Mouse (Mus musculus) left cerebral cortex, adult 18-20 months (tissue): ENCODE results near the gene D130040H23Rik. TPM values are rescaled to one million over a fixed set of nuclear protein-coding genes. Genes with fewer than 3 reads are reported as not detected.
A peak's percentile ranks its signal among the peaks of the same experiment; 100 is the strongest.
"Not testable (repeated sequence)": the region's sequence is repeated elsewhere in the genome, so short reads cannot be mapped to it uniquely, and the experiment has no call there.

ENCODE experiments used
- DNase-seq, 2 experiments: peaks; one replicate each; pipeline ENCODE4 v3.0.0; 2021 to 2022; ENCODE audit warnings: low spot score in 2 of 2, mixed read lengths in 1 of 2
- long read RNA-seq, 2 experiments: library from polyadenylated mRNA; stranded (forward); transcript quantifications; one replicate each; pipeline ENCODE4 v2.0.0; 2021
- total RNA-seq, 2 experiments: library from RNA; stranded (reverse); gene quantifications; 2 replicates each; pipeline ENCODE4 v1.2.3; 2021

Gene D130040H23Rik
- total RNA-seq = 10 to 100 TPM; 19.4 to 24.1 TPM
- long read RNA-seq, experiment 1, partial matches to known transcripts = 0 of 3 reads
- long read RNA-seq, experiment 1, other reads (novel, unspliced or antisense) = 3 of 3 reads
- long read RNA-seq, experiment 2 = 0 reads

DNA sequence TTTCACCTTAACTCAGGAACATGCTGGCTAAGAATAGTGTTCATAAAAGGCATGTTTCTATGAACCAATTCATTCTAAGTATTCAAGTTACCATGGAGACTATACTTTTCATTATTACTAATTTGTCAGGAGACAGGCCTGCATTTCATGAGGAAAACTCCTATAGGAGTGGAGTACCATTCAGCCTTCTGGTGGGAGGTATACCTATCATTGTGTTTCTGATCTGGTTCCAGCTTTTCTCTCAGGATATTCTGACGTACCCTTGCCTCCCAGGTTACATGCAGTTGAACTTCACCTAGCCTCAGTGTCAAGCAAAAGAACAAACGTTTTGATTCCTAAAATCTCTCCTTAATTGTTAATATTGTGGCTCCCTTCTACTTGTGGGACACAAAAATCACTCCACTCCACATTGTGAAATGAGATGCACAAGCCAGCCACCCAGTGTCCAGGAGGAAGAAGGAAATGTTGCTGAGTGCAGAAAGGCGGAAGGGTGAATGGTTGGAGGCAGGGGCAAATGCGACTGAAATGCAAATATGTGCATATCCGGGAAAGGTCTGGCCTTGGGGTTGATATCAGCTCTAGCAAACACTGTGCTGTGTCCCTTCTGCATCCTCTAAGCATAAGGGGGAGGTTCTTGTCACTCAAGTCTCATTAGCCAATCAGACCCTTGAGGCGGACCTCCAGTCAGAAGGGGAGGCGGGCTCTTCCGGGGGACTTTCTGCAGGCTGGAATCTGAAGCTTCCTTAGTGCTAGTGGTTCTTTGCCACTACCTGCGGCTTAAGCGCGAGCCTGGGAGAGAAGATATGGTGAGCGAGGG lies at the start of gene D130040H23Rik:
D130040H23Rik (plus strand) TSS at position 695 of the 817 bp plus-strand sequence.
- DNase-seq = peak; percentile 75 to 77

DNA sequence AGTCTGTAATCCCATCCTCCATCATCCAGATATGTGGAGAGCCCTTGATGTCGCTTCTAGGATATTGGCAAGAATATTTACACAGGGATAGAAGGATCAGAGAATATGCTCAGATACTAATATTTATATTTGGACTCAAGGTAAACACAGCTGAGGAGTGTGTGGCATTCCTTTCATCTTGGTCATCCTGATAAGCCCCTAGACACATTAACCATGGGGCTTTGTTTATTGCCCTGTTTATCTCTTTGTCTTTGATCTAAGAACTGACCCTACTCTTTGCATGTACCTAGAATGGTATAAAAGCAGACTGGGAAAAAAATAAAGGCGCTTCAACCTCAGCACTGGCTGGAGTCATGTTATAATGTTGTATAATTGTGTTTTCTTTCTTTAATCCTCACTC lies 28.3 kb upstream of the D130040H23Rik start:
- no peak for DNase-seq

- peak in 1 of 2 experiments; percentile 16 for DNase-seq
These were observed 2.4 kb upstream of the D130040H23Rik start for GRCm38 (mm10) chr8:69268525-69268924.

DNA sequence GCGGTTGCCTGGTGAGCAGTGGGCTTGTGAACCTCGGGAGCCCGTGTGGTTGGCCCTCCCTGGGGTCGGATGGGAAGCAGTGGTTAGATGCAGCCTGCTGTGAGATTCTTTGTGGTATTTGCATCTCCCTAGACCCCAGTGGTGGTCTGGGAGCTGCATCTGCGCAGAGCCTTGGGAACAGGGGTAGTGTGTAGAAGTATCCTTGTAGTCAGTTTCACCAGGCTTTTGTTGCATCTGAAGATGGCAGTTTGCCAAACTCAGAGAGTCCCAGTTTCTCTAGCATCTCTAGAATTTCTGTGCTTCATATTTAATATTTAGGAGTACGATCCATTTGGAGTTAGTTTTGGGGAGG lies 299 bp downstream of the D130040H23Rik start:
- no peak for DNase-seq

- no peak for DNase-seq
These were observed 1.6 kb downstream of the D130040H23Rik start for GRCm38 (mm10) chr8:69272435-69272834.

DNA sequence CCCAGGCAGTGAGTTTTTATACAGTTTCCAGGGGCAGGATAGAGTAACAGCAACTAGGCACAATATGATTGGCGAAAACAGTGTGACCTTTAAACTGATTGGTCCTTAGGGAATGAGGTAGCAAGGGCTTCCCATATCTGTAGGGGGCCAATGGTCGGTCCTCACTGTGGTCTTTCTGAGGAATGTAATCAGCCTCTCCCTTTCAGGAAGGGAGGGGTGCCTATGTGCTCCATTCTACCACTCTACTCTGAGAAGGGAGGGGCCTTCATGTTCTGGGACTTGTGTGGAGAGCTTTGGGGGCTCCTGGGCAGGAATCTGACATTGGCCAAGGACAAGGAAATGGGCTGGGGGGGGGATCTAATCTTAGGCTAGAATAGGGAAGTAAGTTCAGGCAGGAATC lies 53.9 kb downstream of the D130040H23Rik start:
- no peak for DNase-seq

DNA sequence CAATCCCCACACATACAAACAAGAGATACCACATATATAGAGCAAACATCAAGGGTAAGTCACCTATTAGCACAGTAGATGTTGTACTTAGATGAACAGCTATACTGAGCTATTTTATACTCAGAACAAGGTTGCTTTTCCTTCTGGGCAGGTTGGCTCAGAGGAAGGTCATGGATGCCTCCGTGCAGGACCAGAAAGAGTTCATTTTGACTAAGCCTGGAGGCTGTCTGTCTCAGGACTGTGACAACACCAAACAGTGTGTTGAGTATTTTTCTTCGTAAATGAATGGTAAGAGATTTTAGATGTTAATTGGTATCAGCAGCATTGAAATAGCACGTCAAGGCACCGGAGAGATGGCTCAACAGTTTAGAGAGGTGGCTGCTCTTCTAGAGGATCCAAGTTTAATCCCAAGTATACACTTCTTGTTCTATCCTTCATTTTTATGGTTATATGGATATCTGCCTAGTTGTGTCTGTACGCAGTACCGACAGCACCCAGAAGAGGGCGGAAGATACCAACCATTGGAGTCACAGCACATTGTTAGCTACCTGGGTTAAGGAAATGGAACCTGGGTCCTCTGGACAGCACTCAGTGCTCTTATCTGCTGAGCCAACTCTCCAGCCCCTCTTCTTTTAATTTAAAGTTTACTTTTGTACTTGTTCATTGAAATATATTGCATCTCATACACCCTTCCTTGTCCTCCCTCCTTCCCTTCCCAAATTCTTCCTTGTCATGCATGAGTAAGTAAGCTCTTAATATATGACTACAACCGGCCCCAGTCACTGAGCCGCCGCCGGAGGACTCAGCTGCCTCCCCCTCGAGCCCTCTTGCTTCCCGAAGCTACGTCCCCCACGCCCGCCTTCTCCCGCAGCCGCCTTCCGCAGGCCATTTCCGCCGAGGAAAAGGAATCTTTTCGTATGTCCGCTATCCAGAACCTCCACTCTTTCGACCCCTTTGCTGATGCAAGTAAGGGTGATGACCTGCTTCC lies 57.7 kb downstream of the D130040H23Rik start:
- DNase-seq = peak; percentile 92 to 93

- DNase-seq = not testable (repeated sequence)
These were observed 58.4 kb downstream of the D130040H23Rik start for GRCm38 (mm10) chr8:69329289-69329688.

Other genes starting within 250 kb of the D130040H23Rik start
- gene Zfp930, start 62.0 kb upstream of the D130040H23Rik start, total RNA-seq = 10 to 100 TPM; 13.3 to 18.8 TPM
- not detected for gene Gm9495, start 182.5 kb downstream of the D130040H23Rik start, total RNA-seq